Mouse (Mus musculus) hindbrain, embryonic 14.5 days (tissue): ENCODE results near the gene Tars2. TPM values are rescaled to one million over a fixed set of nuclear protein-coding genes. Genes with fewer than 3 reads are reported as not detected.

Experiments used
- ATAC-seq: fragments of 200-750 bp; cut with Nextera tagmentation; 2 replicates; pipeline ENCODE4 v1.8.0; 2017; ENCODE audit warnings: moderate number of reproducible peaks, mild to moderate bottlenecking, moderate TSS enrichment, moderate library complexity; ENCODE audit not compliant: low FRiP score
- DNase-seq: peaks from one replicate; pipeline ENCODE4 v3.0.0-alpha.2; 2015; ENCODE audit warnings: low spot score
- H3K27ac ChIP-seq: fragments of 300-500 bp; sonication (generic); 2 replicates; pipeline ENCODE4 v1.5.1; 2014; ENCODE audit warnings: mild to moderate bottlenecking, moderate library complexity
- H3K27me3 ChIP-seq: fragments of 300-500 bp; sonication (generic); 2 replicates; pipeline ENCODE4 v1.6.1; 2014; ENCODE audit warnings: mild to moderate bottlenecking, low read length, mixed read lengths; ENCODE audit not compliant: control insufficient read depth, insufficient read depth
- H3K36me3 ChIP-seq: fragments of 300-500 bp; sonication (generic); replicated peaks from 2 replicates; pipeline ENCODE4 v1.6.1; 2014; ENCODE audit not compliant: control insufficient read depth, insufficient read depth
- H3K4me1 ChIP-seq: fragments of 300-500 bp; sonication (generic); replicated peaks from 2 replicates; pipeline ENCODE4 v1.6.1; 2014; ENCODE audit warnings: antibody characterized with exemption, low read length, mixed read lengths; ENCODE audit not compliant: control insufficient read depth, insufficient read depth
- H3K4me2 ChIP-seq: fragments of 300-500 bp; sonication (generic); replicated peaks from 2 replicates; pipeline ENCODE4 v1.6.1; 2014; ENCODE audit warnings: mild to moderate bottlenecking, moderate library complexity
- H3K4me3 ChIP-seq: fragments of 300-500 bp; sonication (generic); replicated peaks from 2 replicates; pipeline ENCODE4 v1.5.1; 2014; ENCODE audit warnings: mild to moderate bottlenecking, low read length
- H3K9ac ChIP-seq: fragments of 300-500 bp; sonication (generic); 2 replicates; pipeline ENCODE4 v1.6.1; 2014
- H3K9me3 ChIP-seq: fragments of 300-500 bp; sonication (generic); 2 replicates; pipeline ENCODE4 v1.6.1; 2016; ENCODE audit warnings: low read length; ENCODE audit not compliant: control insufficient read depth
- WGBS: fragments of 180-500 bp; shearing (Covaris S2); extraction: QIAGEN DNeasy Blood & Tissue Kit; methylation state at CpG from one replicate; pipeline ENCODE4 v1.1.7; 2014; 5-methylcytosine and 5-hydroxymethylcytosine counted together
- polyA plus RNA-seq: library from polyadenylated mRNA; unstranded; fragments of >200 nt; fragmentation: Nextera tagmentation; extraction: Ambion mirVana; gene quantifications from 2 replicates; pipeline ENCODE4 v1.2.1, GENCODE M21; 2014

Tars2 gene
- polyA plus RNA-seq, 1 experiment from 2014 or later: 43.2 TPM

GRCm38 (mm10) chr3:95740406-95740805 is 19.6 kb downstream of the Tars2 start:
- 86% methylated on average over 8 of the region's 8 CpGs for WGBS
- Histone ChIP-seq H3K4me1 (no peaks in the 10 kb centered on the region), H3K9ac (no peak overlapping the region), H3K36me3 (peaks cover 81% of the 10 kb centered on the region), H3K9me3 (no peaks in the 10 kb centered on the region), H3K4me3 (no peak overlapping the region), H3K27ac (no peak overlapping the region), H3K27me3 (no peaks in the 10 kb centered on the region), H3K4me2 (no peak overlapping the region)
- ATAC-seq (no peak), DNase-seq (no peak)

- H3K4me2 ChIP-seq: no peak within 1 kb of the TSS
Observed at GRCm38 (mm10) chr3:95739353-95740104, 20.5 kb downstream of the Tars2 start, which contains the start of gene Ecm1. Ecm1 (minus strand) TSS chr3:95739569.

GRCm38 (mm10) chr3:95735071-95735670 is 24.8 kb downstream of the Tars2 start:
- Histone ChIP-seq H3K4me2 (no peak overlapping the region), H3K4me3 (no peak overlapping the region), H3K27me3 (no peaks in the 10 kb centered on the region), H3K9ac (no peak overlapping the region), H3K27ac (no peak overlapping the region), H3K4me1 (no peaks in the 10 kb centered on the region), H3K36me3 (peaks cover 44% of the 10 kb centered on the region), H3K9me3 (no peaks in the 10 kb centered on the region)
- 88% methylated on average over 12 of the region's 12 CpGs for WGBS
- DNase-seq (no peak), ATAC-seq (no peak)

More at GRCm38 (mm10) chr3:95739353-95740104, 20.5 kb downstream of the Tars2 start, which contains the start of gene Ecm1:
- no peak within 1 kb of the TSS for H3K27ac ChIP-seq
- DNase-seq (no peak), ATAC-seq (no peak)
- WGBS: 80% methylated on average over 7 of the region's 7 CpGs
- no peaks in the 10 kb centered on the region for H3K27me3 ChIP-seq
- no peaks in the 10 kb centered on the region for H3K4me1 ChIP-seq
- H3K9ac ChIP-seq: no peak within 1 kb of the TSS
- no peaks in the 10 kb centered on the region for H3K9me3 ChIP-seq
- peaks cover 81% of the 10 kb centered on the region for H3K36me3 ChIP-seq
- no peak within 1 kb of the TSS for H3K4me3 ChIP-seq

- no peak overlapping the region for H3K4me2 ChIP-seq
- H3K9ac ChIP-seq: no peak overlapping the region
- no peaks in the 10 kb centered on the region for H3K27me3 ChIP-seq
- 81% methylated on average over 13 of the region's 13 CpGs for WGBS
- no peaks in the 10 kb centered on the region for H3K4me1 ChIP-seq
- H3K36me3 ChIP-seq: peaks cover 35% of the 10 kb centered on the region
- H3K9me3 ChIP-seq: no peaks in the 10 kb centered on the region
- H3K27ac ChIP-seq: no peak overlapping the region
- DNase-seq: no peak
- ATAC-seq: no peak
- H3K4me3 ChIP-seq: no peak overlapping the region
Observed at GRCm38 (mm10) chr3:95734092-95734702, 25.8 kb downstream of the Tars2 start.

GRCm38 (mm10) chr3:95732744-95733521 is 27.1 kb downstream of the Tars2 start:
- Histone ChIP-seq H3K4me2 (no peak overlapping the region), H3K27ac (no peak overlapping the region), H3K4me3 (no peak overlapping the region), H3K36me3 (peaks cover 25% of the 10 kb centered on the region), H3K4me1 (no peaks in the 10 kb centered on the region), H3K9me3 (no peaks in the 10 kb centered on the region), H3K9ac (no peak overlapping the region), H3K27me3 (no peaks in the 10 kb centered on the region)
- 84% methylated on average over 11 of the region's 11 CpGs for WGBS
- no peak for ATAC-seq
- no peak for DNase-seq

- no peak for DNase-seq
- Histone ChIP-seq H3K4me2 (no peak overlapping the region), H3K9ac (no peak overlapping the region), H3K4me3 (no peak overlapping the region), H3K4me1 (no peaks in the 10 kb centered on the region), H3K27ac (no peak overlapping the region), H3K27me3 (no peaks in the 10 kb centered on the region), H3K9me3 (no peaks in the 10 kb centered on the region), H3K36me3 (peaks cover 25% of the 10 kb centered on the region)
- WGBS: 96% methylated on average over 9 of the region's 9 CpGs
- ATAC-seq: no peak
Observed at GRCm38 (mm10) chr3:95732297-95732696, 27.7 kb downstream of the Tars2 start.

GRCm38 (mm10) chr3:95731802-95732201 is 28.2 kb downstream of the Tars2 start:
- WGBS: 94% methylated on average over 4 of the region's 4 CpGs

GRCm38 (mm10) chr3:95730431-95730830 is 29.6 kb downstream of the Tars2 start:
- no peak overlapping the region for H3K4me2 ChIP-seq
- H3K4me3 ChIP-seq: no peak overlapping the region
- peaks cover 11% of the 10 kb centered on the region; the same call in 1 of the 2 replicates for H3K36me3 ChIP-seq
- H3K9me3 ChIP-seq: no peaks in the 10 kb centered on the region
- H3K4me1 ChIP-seq: no peaks in the 10 kb centered on the region
- no peak overlapping the region for H3K9ac ChIP-seq
- no peak overlapping the region for H3K27ac ChIP-seq
- ATAC-seq: no peak
- no peak for DNase-seq
- H3K27me3 ChIP-seq: no peaks in the 10 kb centered on the region
- WGBS: 83% methylated on average over 7 of the region's 7 CpGs

More at GRCm38 (mm10) chr3:95731802-95732201, 28.2 kb downstream of the Tars2 start:
- Histone ChIP-seq H3K9me3 (no peaks in the 10 kb centered on the region), H3K4me3 (no peak overlapping the region), H3K9ac (no peak overlapping the region), H3K36me3 (peaks cover 23% of the 10 kb centered on the region), H3K4me1 (no peaks in the 10 kb centered on the region), H3K27ac (no peak overlapping the region), H3K4me2 (no peak overlapping the region), H3K27me3 (no peaks in the 10 kb centered on the region)
- ATAC-seq: no peak
- DNase-seq: no peak

- Histone ChIP-seq H3K4me2 (no peak overlapping the region), H3K9me3 (no peaks in the 10 kb centered on the region), H3K27ac (no peak overlapping the region), H3K4me3 (no peak overlapping the region), H3K27me3 (no peaks in the 10 kb centered on the region), H3K36me3 (no peaks in the 10 kb centered on the region), H3K9ac (no peak overlapping the region), H3K4me1 (no peaks in the 10 kb centered on the region)
- WGBS: 81% methylated on average over 2 of the region's 2 CpGs
- DNase-seq (no peak), ATAC-seq (no peak)
Observed at GRCm38 (mm10) chr3:95728906-95729305, 31.1 kb downstream of the Tars2 start.
